Mouse (Mus musculus) CD4-positive, CD25-positive, alpha-beta regulatory T cell, adult 2 months (primary cell): ENCODE results near the gene Mmp14.

Experiments
- DNase-seq: peaks from one replicate; pipeline ENCODE4 v3.0.0-alpha.2; 2012; ENCODE audit warnings: low read depth, low spot score

Mmp14 gene

DNA sequence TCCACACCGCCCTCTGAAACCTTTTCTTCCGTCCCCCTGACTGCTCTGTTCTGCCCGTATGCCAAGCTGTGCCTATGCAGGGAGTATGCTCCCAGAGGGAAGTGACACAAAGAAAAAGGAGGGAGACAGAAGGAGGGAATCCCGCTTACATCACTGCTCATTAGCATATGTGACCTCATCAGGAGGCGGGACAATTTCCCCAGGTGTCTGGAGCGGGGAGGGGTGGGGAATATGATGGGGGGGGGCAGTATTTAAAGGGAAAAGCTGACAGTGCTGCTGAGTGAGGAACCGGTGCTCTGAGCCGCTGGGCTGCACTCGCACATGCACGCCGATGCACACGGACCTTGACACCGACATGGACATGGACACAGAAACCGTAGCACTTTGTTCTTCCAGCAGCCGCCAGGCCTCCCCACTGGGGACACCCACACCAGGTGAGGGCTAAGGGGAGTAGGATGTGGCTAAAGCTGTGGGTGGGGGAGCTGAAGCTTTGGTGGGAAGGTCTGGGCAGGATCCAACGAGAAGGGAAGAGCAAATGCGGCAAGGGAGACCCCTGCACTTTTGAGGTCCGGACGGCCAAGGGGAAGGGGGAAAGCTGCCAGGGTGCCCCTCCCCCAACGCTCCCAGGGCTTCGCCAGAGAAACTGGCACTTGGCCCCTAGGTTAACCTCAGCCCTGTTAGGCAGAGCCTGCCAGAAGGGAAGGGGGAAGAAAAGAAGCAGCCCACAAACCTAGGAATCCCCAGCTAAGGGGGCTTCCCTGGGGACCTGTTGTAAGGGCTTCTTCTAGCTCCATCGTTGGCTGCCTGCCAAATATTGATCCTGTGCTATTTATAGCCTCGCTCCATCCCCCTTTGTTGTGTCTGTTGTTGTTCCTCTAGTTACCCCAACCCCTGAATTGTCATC lies 44.8 kb downstream of the Mmp14 start, which contains the start of gene Rem2:
Rem2 (plus strand) TSS at position 160 of the 904 bp plus-strand sequence.
- no peak for DNase-seq

GRCm38 (mm10) chr14:54477172-54477909 lies 45.9 kb downstream of the Mmp14 start:
- DNase-seq = no peak

DNA sequence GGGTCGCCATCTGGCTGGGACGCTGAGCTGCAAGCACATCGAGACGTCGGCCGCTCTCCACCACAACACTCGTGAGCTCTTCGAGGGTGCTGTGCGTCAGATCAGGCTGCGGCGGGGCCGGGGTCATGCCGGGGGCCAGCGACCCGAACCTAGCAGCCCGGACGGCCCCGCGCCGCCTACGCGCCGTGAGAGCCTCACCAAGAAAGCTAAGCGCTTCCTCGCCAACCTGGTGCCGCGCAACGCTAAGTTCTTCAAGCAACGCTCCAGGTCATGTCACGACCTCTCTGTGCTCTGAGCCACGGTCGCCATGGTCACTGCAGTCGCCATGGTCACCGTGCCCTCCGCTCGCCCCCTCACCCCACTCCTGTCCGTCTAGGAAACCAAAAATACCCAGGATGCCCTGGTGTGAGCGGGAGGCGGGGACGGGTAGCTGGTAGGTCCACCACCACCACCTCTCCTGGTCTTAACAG lies 48.1 kb downstream of the Mmp14 start:
- DNase-seq = peak; percentile 80

GRCm38 (mm10) chr14:54480673-54481072 lies 49.3 kb downstream of the Mmp14 start:
- DNase-seq = peak; percentile 48

- peak; percentile 74 for DNase-seq
Observed at GRCm38 (mm10) chr14:54481402-54481801, 50.0 kb downstream of the Mmp14 start.

- DNase-seq = peak; percentile 82
Observed at GRCm38 (mm10) chr14:54482498-54482897, 51.1 kb downstream of the Mmp14 start.

DNA sequence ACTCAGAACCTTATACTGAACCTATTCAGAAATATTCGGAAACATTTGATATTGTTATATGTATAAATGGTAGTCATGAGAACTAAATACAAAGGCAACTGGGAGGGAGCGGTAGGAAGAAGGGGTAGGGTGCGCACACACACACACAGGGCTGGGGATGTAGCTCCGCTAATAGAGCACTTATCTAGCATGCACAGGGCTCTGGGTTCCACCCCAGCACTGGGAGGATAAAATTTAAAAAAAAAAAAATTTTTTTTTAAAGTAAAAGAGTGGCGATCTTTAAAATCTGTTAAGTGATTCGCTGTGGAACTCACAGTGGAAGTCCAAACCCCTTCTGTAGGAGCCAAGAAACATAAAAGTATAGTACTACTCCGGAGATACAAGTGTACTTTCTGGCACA lies 54.5 kb downstream of the Mmp14 start:
- DNase-seq = no peak

GRCm38 (mm10) chr14:54487732-54488131 lies 56.3 kb downstream of the Mmp14 start:
- DNase-seq = no peak

GRCm38 (mm10) chr14:54488350-54488749 lies 56.9 kb downstream of the Mmp14 start:
- DNase-seq = no peak

- DNase-seq = peak; percentile 79
Observed at GRCm38 (mm10) chr14:54492345-54493131, 61.1 kb downstream of the Mmp14 start.

DNA sequence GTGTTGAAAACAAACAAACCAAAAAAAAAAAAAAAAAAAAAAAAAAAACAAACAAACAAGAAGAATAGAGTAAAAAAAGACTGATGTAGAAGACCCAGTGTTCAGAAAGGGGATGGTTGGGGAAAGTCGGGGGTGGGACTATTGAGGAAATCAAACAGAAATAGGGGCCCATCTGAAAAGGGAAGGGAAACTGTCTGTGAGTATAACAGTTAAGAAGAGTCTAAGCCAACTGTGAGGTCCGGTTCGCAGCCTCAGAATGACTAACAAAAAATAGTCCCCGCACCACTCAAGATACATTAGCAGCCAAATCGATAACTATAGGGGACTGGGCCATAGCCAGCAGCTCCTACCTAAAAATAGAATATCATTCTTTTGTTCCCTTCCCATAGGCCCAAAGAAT lies 61.8 kb downstream of the Mmp14 start:
- DNase-seq = no peak

DNA sequence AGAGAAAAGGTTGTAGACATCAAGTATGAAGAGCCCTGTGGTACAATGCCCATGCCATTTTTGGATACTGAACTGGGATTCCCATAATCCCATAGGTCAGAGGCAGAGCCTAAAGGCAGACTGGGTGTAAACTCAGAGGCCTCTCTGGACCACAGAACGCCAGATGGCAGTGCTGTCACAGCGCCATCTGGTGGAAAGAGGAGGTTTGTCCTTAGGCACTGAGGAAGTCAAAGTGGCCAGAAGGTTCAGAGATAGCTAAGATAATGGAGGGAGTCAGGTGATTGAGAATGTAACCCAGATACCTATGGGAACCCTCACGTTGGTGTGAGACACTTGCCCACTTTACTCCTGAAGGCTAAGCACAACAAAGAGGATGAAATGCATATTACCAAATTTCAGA lies 62.8 kb downstream of the Mmp14 start:
- DNase-seq = peak; percentile 90
